Mouse (Mus musculus) cerebellum, postnatal 10 days (tissue): ENCODE measurements at regions not wholly inside any gene's neighbourhood (a gene's known extent, or its start where the extent isn't known, plus 50 kb on each side); places are given as distances from the start of the nearest gene placed in this dataset.

ENCODE experiments used
- DNase-seq, 2 experiments: peaks; one replicate each; pipeline ENCODE4 v3.0.0; 2021; ENCODE audit warnings: mixed read lengths in 2 of 2

- DNase-seq, result peak in 1 of 2 experiments; percentile 8
Observed at GRCm38 (mm10) chr19:30289721-30290120, 57.0 kb downstream of the Mbl2 start.

- DNase-seq, result peak; percentile 56 to 65
Observed at GRCm38 (mm10) chr19:30295263-30295704, 62.5 kb downstream of the Mbl2 start.

- DNase-seq, result no peak
Observed at GRCm38 (mm10) chr19:30296024-30296423, 63.3 kb downstream of the Mbl2 start.

GRCm38 (mm10) chr19:30299536-30299935 is 66.8 kb downstream of the Mbl2 start:
- DNase-seq, result no peak

- DNase-seq, result no peak
Observed at GRCm38 (mm10) chr19:30302281-30302680, 69.5 kb downstream of the Mbl2 start.

GRCm38 (mm10) chr19:30306379-30306778 is 73.6 kb downstream of the Mbl2 start:
- DNase-seq, result peak; percentile 89 to 91

- no peak for DNase-seq
Observed at GRCm38 (mm10) chr19:30306919-30307318, 74.2 kb downstream of the Mbl2 start.

- DNase-seq, result no peak
Observed at GRCm38 (mm10) chr19:30317314-30317713, 84.6 kb downstream of the Mbl2 start.

GRCm38 (mm10) chr19:30327693-30328092 is 95.0 kb downstream of the Mbl2 start:
- no peak for DNase-seq

GRCm38 (mm10) chr19:30328886-30329285 is 96.1 kb downstream of the Mbl2 start:
- no peak for DNase-seq

- DNase-seq, result no peak
Observed at GRCm38 (mm10) chr19:30330792-30331191, 98.0 kb downstream of the Mbl2 start.

- no peak for DNase-seq
Observed at GRCm38 (mm10) chr19:30331850-30332249, 99.1 kb downstream of the Mbl2 start.

- no peak for DNase-seq
Observed at GRCm38 (mm10) chr19:30344401-30344800, 111.7 kb downstream of the Mbl2 start.

GRCm38 (mm10) chr19:30348924-30349323 is 116.2 kb downstream of the Mbl2 start:
- no peak for DNase-seq

GRCm38 (mm10) chr19:30354981-30355380 is 122.2 kb downstream of the Mbl2 start:
- DNase-seq, result no peak

- DNase-seq, result no peak
Observed at GRCm38 (mm10) chr19:30358961-30359360, 126.2 kb downstream of the Mbl2 start.

GRCm38 (mm10) chr19:30371901-30372300 is 139.2 kb downstream of the Mbl2 start:
- DNase-seq, result no peak

- no peak for DNase-seq
Observed at GRCm38 (mm10) chr19:30379767-30380166, 147.0 kb downstream of the Mbl2 start.

GRCm38 (mm10) chr19:30380515-30381206 is 147.9 kb downstream of the Mbl2 start:
- DNase-seq, result no peak

- DNase-seq, result no peak
Observed at GRCm38 (mm10) chr19:30393791-30394190, 155.7 kb downstream of the Dkk1 start.

GRCm38 (mm10) chr19:30406943-30407342 is 142.5 kb downstream of the Dkk1 start:
- DNase-seq, result no peak

GRCm38 (mm10) chr19:30419556-30420280 is 129.7 kb downstream of the Dkk1 start:
- DNase-seq, result peak; percentile 45 to 52

- DNase-seq, result no peak
Observed at GRCm38 (mm10) chr19:30425627-30426026, 123.8 kb downstream of the Dkk1 start.

- DNase-seq, result peak; percentile 70 to 73
Observed at GRCm38 (mm10) chr19:30427484-30427883, 122.0 kb downstream of the Dkk1 start.
